Mouse (Mus musculus) liver, adult 2 months (tissue): Measurements from ENCODE around the gene Pdzrn3. TPM values are rescaled to one million over a fixed set of nuclear protein-coding genes. Genes with fewer than 3 reads are reported as not detected.

Experiments
- DNase-seq: peaks from one replicate; pipeline ENCODE4 v3.0.0-alpha.2; 2011; ENCODE audit warnings: low read depth, low spot score; ENCODE audit errors: extremely low read depth
- H3K27ac ChIP-seq: fragments of 200-500 bp; replicated peaks from 2 replicates; pipeline ENCODE4 v1.5.1; 2012; ENCODE audit warnings: low read depth, mild to moderate bottlenecking, control low read depth, inconsistent platforms, low read length; ENCODE audit not compliant: insufficient read depth
- H3K27me3 ChIP-seq: fragments of 200-500 bp; 2 replicates; pipeline ENCODE4 v1.6.1; 2012; ENCODE audit warnings: mild to moderate bottlenecking, moderate library complexity, low read length, inconsistent platforms; ENCODE audit not compliant: control insufficient read depth, insufficient read depth
- H3K36me3 ChIP-seq: fragments of 200-500 bp; 2 replicates; pipeline ENCODE4 v1.6.1; 2012; ENCODE audit warnings: low read length, inconsistent platforms; ENCODE audit not compliant: control insufficient read depth, insufficient read depth
- H3K4me1 ChIP-seq: fragments of 200-500 bp; 2 replicates; pipeline ENCODE4 v1.6.1; 2011; ENCODE audit warnings: low read length; ENCODE audit not compliant: control insufficient read depth, insufficient read depth
- H3K4me3 ChIP-seq: fragments of 200-500 bp; 2 replicates; pipeline ENCODE4 v1.5.1; 2011; ENCODE audit warnings: low read depth, mild to moderate bottlenecking, control low read depth, low read length, moderate library complexity; ENCODE audit not compliant: insufficient read depth
- H3K79me2 ChIP-seq: fragments of 200-500 bp; 2 replicates; pipeline ENCODE4 v1.6.1; 2012; ENCODE audit warnings: inconsistent platforms, mild to moderate bottlenecking, low read length, moderate library complexity; ENCODE audit not compliant: control insufficient read depth, insufficient read depth
- H3K9ac ChIP-seq: fragments of 200-500 bp; 2 replicates; pipeline ENCODE4 v1.6.1; 2012; ENCODE audit warnings: low read depth, mild to moderate bottlenecking, control low read depth, inconsistent platforms, low read length
- CTCF ChIP-seq: fragments of 200-500 bp; IDR thresholded peaks from 2 replicates; pipeline ENCODE4 v1.5.1; 2011; ENCODE audit warnings: low read depth, low read length, control low read depth
- POLR2A ChIP-seq: fragments of 200-500 bp; IDR thresholded peaks from 2 replicates; pipeline ENCODE4 v1.6.1; 2011; ENCODE audit warnings: low read length, control low read depth; ENCODE audit not compliant: insufficient read depth; ENCODE audit errors: extremely low read depth
- WGBS: fragments of 180-500 bp; shearing (Covaris S2); methylation state at CpG from one replicate; pipeline ENCODE4 v1.1.7; 2018; 5-methylcytosine and 5-hydroxymethylcytosine counted together
- polyA plus RNA-seq: library from polyadenylated mRNA; depleted of rRNA; stranded (reverse); fragments of >200 nt; gene quantifications from 2 replicates; pipeline ENCODE4 v1.2.3, GENCODE M21; 2012
- total RNA-seq: library from RNA; depleted of rRNA; stranded (reverse); fragments of >200 nt; gene quantifications from 2 replicates; pipeline ENCODE4 v1.2.3, GENCODE M21; 2014

Gene Pdzrn3
- total and polyA plus RNA-seq, 2 experiments = 2.9 to 3.2 TPM

DNA sequence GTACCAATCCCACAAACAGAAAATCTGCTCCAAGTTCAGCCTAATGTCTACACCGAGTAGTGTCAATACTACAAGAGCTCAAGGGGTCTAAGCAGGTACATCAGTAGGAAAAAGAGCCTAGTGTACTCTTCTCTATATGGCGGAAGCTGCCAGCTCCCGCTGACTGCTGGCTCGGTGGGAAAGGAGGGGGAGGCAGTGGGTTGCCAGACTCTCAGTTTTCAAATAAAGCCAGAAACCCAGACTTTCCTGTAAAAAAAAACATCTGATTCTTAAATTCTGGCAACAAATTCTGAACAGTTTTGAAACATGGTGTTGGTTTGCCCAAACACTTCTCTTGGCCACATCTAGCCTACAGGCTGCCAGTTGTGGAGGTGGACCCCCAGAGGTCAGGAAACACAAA lies 88.3 kb downstream of the Pdzrn3 start:
- H3K4me1 ChIP-seq = no peaks in the 10 kb centered on the region
- H3K79me2 ChIP-seq = no peaks in the 10 kb centered on the region
- TF ChIP-seq POLR2A (no peak), CTCF (no peak)
- no peak for DNase-seq
- H3K27ac ChIP-seq = no peak overlapping the region
- H3K9ac ChIP-seq = no peak overlapping the region
- 44% methylated on average over 4 of the region's 4 CpGs for WGBS
- no peak overlapping the region for H3K4me3 ChIP-seq
- no peaks in the 10 kb centered on the region for H3K27me3 ChIP-seq
- H3K36me3 ChIP-seq = no peaks in the 10 kb centered on the region

GRCm38 (mm10) chr6:101287566-101288173 lies 90.0 kb downstream of the Pdzrn3 start:
- Histone ChIP-seq H3K9ac (no peak overlapping the region), H3K4me3 (no peak overlapping the region), H3K27ac (no peak overlapping the region), H3K79me2 (no peaks in the 10 kb centered on the region), H3K36me3 (no peaks in the 10 kb centered on the region), H3K27me3 (no peaks in the 10 kb centered on the region), H3K4me1 (no peaks in the 10 kb centered on the region)
- TF ChIP-seq POLR2A (no peak), CTCF (no peak)
- DNase-seq = no peak
- 90% methylated on average over 5 of the region's 5 CpGs for WGBS

GRCm38 (mm10) chr6:101287077-101287476 lies 90.6 kb downstream of the Pdzrn3 start:
- no peak for DNase-seq
- no peaks in the 10 kb centered on the region for H3K36me3 ChIP-seq
- no peaks in the 10 kb centered on the region for H3K27me3 ChIP-seq
- 84% methylated on average over 2 of the region's 2 CpGs for WGBS
- TF ChIP-seq CTCF (no peak), POLR2A (no peak)
- H3K4me3 ChIP-seq = no peak overlapping the region
- H3K79me2 ChIP-seq = no peaks in the 10 kb centered on the region
- H3K9ac ChIP-seq = no peak overlapping the region
- no peak overlapping the region for H3K27ac ChIP-seq
- H3K4me1 ChIP-seq = no peaks in the 10 kb centered on the region

DNA sequence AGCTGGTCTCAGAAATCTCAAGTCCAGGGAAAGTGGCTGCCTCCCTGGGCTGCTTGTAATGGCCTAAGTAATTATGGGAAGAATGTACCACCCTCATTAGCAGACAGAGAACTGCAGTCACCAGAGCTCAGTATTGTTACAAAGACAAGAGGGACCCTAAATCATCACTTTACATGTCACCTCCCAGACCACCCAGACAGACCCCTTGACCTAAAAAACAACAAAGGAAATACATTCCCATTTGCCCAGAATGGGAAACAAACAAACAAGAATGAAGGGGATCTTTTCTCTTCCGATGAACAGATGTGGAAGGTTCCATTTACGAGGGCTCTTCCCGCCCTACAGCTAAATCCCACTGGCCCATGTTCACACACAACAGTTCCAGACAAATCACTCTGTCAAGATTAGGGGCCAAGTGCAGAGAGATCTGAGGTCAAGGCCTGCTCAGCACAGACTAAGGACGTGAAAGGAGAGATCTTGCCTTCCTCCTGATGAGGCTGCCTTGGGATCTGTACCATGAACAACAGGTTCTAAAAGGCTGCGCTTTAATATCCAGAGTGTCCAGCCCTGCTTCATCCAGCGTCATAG lies 93.2 kb downstream of the Pdzrn3 start:
- no peaks in the 10 kb centered on the region for H3K79me2 ChIP-seq
- H3K36me3 ChIP-seq = no peaks in the 10 kb centered on the region
- no peak overlapping the region for H3K9ac ChIP-seq
- H3K27me3 ChIP-seq = no peaks in the 10 kb centered on the region
- 84% methylated on average over 6 of the region's 6 CpGs for WGBS
- no peaks in the 10 kb centered on the region for H3K4me1 ChIP-seq
- no peak overlapping the region for H3K4me3 ChIP-seq
- TF ChIP-seq CTCF (no peak), POLR2A (no peak)
- no peak for DNase-seq
- no peak overlapping the region for H3K27ac ChIP-seq

- no peak overlapping the region for H3K4me3 ChIP-seq
- TF ChIP-seq CTCF (no peak), POLR2A (no peak)
- WGBS = 44% methylated on average over 3 of the region's 3 CpGs
Measured at GRCm38 (mm10) chr6:101283891-101284290, 93.8 kb downstream of the Pdzrn3 start.

DNA sequence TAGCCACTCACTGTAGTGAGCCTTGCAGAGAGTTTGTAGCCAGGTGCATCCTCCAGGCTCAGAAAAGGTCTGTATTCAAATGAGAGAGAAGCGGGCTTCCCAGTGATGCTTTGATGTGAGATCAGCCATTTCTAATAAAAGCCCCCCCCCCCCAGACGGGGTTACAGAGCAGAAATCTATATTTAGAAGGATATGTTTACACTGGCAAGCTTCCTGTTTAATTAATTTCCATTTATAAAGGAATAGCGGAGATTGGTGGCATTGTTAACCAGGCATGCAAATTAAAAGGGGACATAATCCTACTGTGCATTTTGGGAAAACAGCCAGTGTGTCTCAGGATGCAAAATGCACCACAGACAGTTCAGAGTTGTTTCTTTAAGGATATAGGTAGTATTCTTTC lies 96.1 kb downstream of the Pdzrn3 start:
- Histone ChIP-seq H3K79me2 (no peaks in the 10 kb centered on the region; the same call in 1 of the 2 replicates), H3K4me1 (no peaks in the 10 kb centered on the region), H3K4me3 (no peak overlapping the region), H3K27me3 (no peaks in the 10 kb centered on the region), H3K36me3 (no peaks in the 10 kb centered on the region), H3K27ac (no peak overlapping the region), H3K9ac (no peak overlapping the region)
- 36% methylated on average over 3 of the region's 3 CpGs for WGBS
- TF ChIP-seq CTCF (no peak), POLR2A (no peak)
- no peak for DNase-seq

More at GRCm38 (mm10) chr6:101283891-101284290, 93.8 kb downstream of the Pdzrn3 start:
- Histone ChIP-seq H3K9ac (no peak overlapping the region), H3K79me2 (no peaks in the 10 kb centered on the region), H3K27me3 (no peaks in the 10 kb centered on the region), H3K36me3 (no peaks in the 10 kb centered on the region), H3K4me1 (no peaks in the 10 kb centered on the region), H3K27ac (no peak overlapping the region)
- DNase-seq = peak; percentile 13
